Mouse (Mus musculus) gastrocnemius, adult 2 months (tissue): ENCODE measurements at regions not wholly inside any gene's neighbourhood (a gene's known extent, or its start where the extent isn't known, plus 50 kb on each side); places are given as distances from the start of the nearest gene placed in this dataset.

Experiments used
- DNase-seq: peaks from one replicate; pipeline ENCODE4 v3.0.0; 2022
- H3K27ac ChIP-seq: fragments of 200-600 bp; 2 replicates; pipeline ENCODE4 v1.8.1; 2022; ENCODE audit warnings: mild to moderate bottlenecking
- H3K4me3 ChIP-seq: fragments of 200-600 bp; 2 replicates; pipeline ENCODE4 v1.8.1; 2022; ENCODE audit warnings: mild to moderate bottlenecking, moderate library complexity
- CTCF ChIP-seq: fragments of 200-600 bp; IDR thresholded peaks from 2 replicates; pipeline ENCODE4 v1.8.1; 2022; ENCODE audit warnings: antibody characterized with exemption, mild to moderate bottlenecking, moderate library complexity
- intact Hi-C: fragments of 180-260 bp; cut with DNase I; formaldehyde crosslinking; loops from one replicate; pipeline ENCODE4 v1.15.1; 2025

DNA sequence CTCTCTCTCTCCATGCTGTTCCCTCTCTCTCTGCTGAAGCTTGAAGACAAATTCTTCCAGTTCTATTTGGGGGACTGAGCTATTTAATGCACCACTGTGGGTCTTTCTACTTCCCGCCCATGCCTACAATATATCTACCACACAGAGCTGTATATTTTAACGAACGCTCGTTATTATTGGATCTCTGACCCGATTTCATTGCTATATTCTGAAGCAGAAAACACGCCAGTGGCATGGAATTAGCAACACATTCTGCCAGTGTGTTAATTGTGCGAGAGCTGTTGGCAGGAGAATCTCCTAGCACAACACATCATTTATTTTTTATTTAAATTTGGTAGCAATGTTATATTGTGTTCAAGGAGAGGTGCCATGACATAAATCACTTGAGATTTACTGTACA is 497.2 kb upstream of the Smim15 start:
- no peak overlapping the region for H3K4me3 ChIP-seq
- no peak overlapping the region for H3K27ac ChIP-seq
- no peak for TF ChIP-seq CTCF
- no peak for DNase-seq
- intact Hi-C loops: no loop called here

- Histone ChIP-seq H3K4me3 (no peak overlapping the region), H3K27ac (no peak overlapping the region)
- no peak for DNase-seq
- intact Hi-C loops: no loop called here
- TF ChIP-seq CTCF: no peak
Measured at GRCm38 (mm10) chr13:107546181-107546900, 497.9 kb upstream of the Smim15 start.

DNA sequence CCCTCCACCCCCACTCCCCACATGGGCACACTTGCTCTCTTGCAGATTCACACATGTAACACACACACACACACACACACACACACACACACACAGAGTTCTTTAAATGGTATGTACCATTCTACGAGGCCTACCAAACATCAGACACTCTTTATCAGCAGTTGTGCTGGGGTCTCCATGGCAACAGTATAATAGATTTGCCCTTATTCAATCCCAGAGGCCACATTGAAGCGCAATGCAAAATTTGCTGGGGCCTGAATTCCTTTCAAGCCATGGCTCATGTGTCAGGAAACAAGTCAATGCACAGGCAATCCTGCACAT is 502.7 kb upstream of the Smim15 start:
- DNase-seq: no peak
- intact Hi-C loops: no loop called here
- no peak for TF ChIP-seq CTCF
- Histone ChIP-seq H3K27ac (no peak overlapping the region), H3K4me3 (no peak overlapping the region)

GRCm38 (mm10) chr13:107540784-107541634 is 503.2 kb upstream of the Smim15 start:
- no peak for DNase-seq
- H3K27ac ChIP-seq: no peak overlapping the region
- no peak overlapping the region for H3K4me3 ChIP-seq
- intact Hi-C loops: no loop called here
- TF ChIP-seq CTCF: no peak

- H3K4me3 ChIP-seq: no peak overlapping the region
- intact Hi-C loops: no loop called here
- DNase-seq: no peak
- TF ChIP-seq CTCF: no peak
- H3K27ac ChIP-seq: no peak overlapping the region
Measured at GRCm38 (mm10) chr13:107540305-107540704, 503.9 kb upstream of the Smim15 start.

- no peak overlapping the region for H3K27ac ChIP-seq
- intact Hi-C loops: no loop called here
- TF ChIP-seq CTCF: no peak
- no peak overlapping the region for H3K4me3 ChIP-seq
- DNase-seq: no peak
Measured at GRCm38 (mm10) chr13:107539867-107540266, 504.4 kb upstream of the Smim15 start.

DNA sequence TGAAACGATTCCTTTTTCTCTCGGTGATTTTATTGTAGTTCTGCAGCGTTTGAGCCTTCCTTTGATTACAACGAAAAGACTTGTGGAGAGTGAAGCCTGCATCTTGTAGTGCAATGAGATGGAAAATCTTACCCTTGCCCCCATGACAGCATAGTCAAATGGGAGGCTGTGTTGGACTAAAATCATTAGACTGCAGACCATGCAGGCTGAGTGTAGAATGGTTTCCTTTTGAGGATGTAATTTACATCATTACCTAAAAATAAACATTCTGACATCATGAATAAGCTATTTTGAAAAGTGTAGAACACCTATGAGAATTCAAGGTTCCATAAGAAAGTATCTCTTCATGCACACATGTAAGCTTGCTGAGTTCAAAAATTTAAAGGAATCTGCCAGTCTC is 504.9 kb upstream of the Smim15 start:
- no peak overlapping the region for H3K4me3 ChIP-seq
- intact Hi-C loops: no loop called here
- no peak overlapping the region for H3K27ac ChIP-seq
- TF ChIP-seq CTCF: no peak
- no peak for DNase-seq

DNA sequence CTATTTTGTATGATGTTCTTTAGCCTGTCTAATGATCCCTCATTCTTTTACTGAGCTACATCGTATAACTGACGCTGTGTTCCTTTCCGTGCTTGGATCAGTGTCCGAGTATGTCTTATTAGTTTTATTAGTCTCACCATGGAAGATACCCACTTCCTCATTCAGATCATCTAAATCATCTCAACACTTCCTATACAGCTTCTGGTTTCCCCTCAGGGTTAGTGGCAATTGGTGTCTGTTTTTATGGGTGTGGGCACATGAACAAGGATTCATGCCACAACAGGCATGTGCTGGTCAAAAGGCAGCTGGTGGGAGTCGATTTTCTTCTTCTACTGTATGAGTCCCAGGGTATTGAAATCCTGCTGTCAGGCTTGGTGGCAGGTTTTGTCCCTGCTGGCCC is 509.0 kb upstream of the Smim15 start:
- no peak overlapping the region for H3K4me3 ChIP-seq
- intact Hi-C loops: no loop called here
- no peak for DNase-seq
- no peak for TF ChIP-seq CTCF
- H3K27ac ChIP-seq: no peak overlapping the region

DNA sequence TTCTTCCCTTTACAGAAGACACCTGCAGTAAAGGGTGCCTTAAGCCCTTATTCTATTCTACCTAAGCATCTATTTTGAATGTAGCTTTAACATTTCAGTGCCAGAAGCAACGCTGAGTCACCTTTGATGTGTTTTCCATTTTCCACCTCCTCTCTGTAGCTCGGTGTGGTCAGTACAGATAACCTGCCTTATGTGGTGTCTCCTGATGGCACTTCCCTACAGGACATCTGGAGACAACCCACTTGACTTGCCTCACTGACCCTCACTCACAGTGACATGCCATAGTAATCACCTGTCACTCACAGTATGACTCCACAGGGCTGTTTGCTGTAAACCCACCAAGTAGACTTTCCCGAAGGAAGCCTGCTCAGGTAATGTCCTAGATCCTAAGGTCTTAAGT is 510.9 kb upstream of the Smim15 start:
- intact Hi-C loops: no loop called here
- Histone ChIP-seq H3K27ac (no peak overlapping the region), H3K4me3 (no peak overlapping the region)
- no peak for TF ChIP-seq CTCF
- DNase-seq: no peak

DNA sequence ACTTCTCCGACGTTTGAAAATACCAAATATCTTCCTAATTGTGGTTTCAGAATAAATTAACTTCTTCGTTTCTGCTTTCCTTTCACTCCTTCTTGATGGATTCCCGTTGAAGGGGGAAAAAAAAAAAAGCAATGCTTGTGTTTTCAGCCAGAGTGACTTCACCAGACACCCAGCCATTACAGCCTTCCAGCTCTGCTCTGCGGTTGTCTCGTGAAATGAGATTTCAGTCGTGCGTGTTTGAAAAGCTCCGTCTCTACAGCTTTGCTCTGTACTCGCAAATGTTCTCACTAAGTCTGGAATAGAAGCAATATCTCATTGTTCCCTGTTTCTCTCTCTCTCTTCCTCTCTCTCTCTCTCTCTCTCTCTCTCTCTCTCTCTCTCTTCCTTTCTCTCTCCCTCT is 509.6 kb upstream of the Kif2a start:
- intact Hi-C loops: no loop called here
- H3K4me3 ChIP-seq: no peak overlapping the region
- no peak for TF ChIP-seq CTCF
- DNase-seq: no peak
- no peak overlapping the region for H3K27ac ChIP-seq

- intact Hi-C loops: no loop called here
- no peak for DNase-seq
- Histone ChIP-seq H3K4me3 (no peak overlapping the region), H3K27ac (no peak overlapping the region)
- no peak for TF ChIP-seq CTCF
Measured at GRCm38 (mm10) chr13:107531026-107531425, 509.1 kb upstream of the Kif2a start.

DNA sequence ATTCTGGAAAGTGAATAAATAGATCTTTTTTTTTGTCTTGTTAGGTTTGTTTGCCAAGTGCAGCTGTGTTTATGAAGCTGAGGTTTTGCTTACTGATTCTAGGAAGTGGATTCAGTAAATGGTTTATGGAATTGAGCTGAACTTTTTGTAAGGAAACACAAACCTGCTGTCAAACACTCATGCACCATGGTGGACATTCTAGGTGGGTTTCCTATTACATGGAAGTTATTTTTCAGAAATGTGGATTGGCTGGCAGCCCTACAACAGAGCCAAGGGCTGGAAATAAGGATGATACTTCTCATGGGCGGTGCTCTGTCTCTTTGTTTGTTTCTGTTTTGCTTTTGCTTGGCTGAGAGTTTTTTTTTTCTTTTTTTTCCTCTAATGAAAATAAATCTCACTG is 508.5 kb upstream of the Kif2a start:
- no peak for TF ChIP-seq CTCF
- intact Hi-C loops: no loop called here

DNA sequence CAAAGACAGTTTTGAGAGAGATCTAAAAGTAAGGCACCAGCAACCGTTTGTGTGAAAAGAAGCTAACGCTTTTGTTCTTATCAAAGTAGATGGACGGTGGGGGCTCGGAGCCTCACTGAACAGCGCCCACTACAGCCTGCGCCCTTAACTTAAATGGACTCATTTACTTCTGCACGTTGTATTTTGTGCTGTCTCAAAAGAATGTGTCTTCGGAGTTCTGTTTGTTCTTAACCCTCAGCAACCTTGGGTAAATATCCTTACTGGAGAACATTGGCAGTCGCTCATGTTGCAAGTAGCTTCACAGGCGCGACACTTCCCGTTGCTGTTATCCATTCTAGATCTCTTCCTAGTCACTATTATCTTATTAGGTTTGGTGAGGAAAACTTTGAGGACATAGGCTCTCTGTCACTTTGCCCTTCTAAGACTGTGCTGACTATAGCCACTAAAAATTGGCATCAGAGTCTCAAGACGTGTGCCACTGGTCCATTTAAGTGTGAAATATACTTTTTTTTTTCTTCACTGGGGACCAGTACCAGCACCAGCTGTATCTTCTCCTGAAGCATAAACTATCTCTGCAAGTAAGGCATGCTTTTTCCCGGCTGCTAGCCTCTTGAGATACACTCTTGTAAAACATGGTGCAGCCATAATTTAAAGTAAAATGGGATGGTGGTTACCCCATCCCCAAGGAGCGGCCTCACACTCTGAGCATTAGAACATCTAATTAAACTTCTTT is 507.0 kb upstream of the Kif2a start:
- Histone ChIP-seq H3K4me3 (no peak overlapping the region), H3K27ac (no peak overlapping the region)
- TF ChIP-seq CTCF: no peak
- no peak for DNase-seq
- intact Hi-C loops: no loop called here

More for the DNA sequence above, 508.5 kb upstream of the Kif2a start:
- no peak for DNase-seq
- Histone ChIP-seq H3K27ac (no peak overlapping the region), H3K4me3 (no peak overlapping the region)
